ENCODE assay signal across 13 mouse cellular contexts in genomic region chr11:100875761-100876160, GRCm38 (mm10).
"Had no signal": no experiment of that assay in that cellular context is flagged by ENCODE, and none has a peak within 500 bp of the region (broad histone marks: within the 10 kb centered on the region; RNA-seq: fewer than 3 reads in every experiment).

No protein-coding gene starts in this region.

- H3K9ac ChIP-seq: intestine, embryonic 15.5 days; liver, embryonic 14.5 days had no signal

- H3K9me3 ChIP-seq: intestine, embryonic 15.5 days had no signal

- H3K27ac ChIP-seq: intestine, embryonic 15.5 days; kidney, postnatal 0 days; left cerebral cortex, adult 2 months; liver, embryonic 14.5 days had no signal

- H3K4me2 ChIP-seq: intestine, embryonic 15.5 days; liver, embryonic 11.5 days; midbrain, embryonic 11.5 days had no signal

- H3K4me3 ChIP-seq: intestine, embryonic 15.5 days; left cerebral cortex, adult 2 months had no signal

- H3K36me3 ChIP-seq: intestine, embryonic 15.5 days had no signal

- ATAC-seq: intestine, embryonic 15.5 days had no signal

- H3K4me1 ChIP-seq: intestine, embryonic 15.5 days had no signal

- H3K27me3 ChIP-seq: intestine, embryonic 15.5 days had no signal

- DNase-seq: layer of hippocampus, postnatal 36 days; lung, adult 18-20 months; lung, postnatal 14 days; lung, postnatal 4 days; midbrain, embryonic 14.5 days; thymus, adult 18-20 months; thymus, postnatal 36 days had no signal
